Mouse (Mus musculus) adrenal gland (tissue): ENCODE measurements at regions not wholly inside any gene's neighbourhood (a gene's known extent, or its start where the extent isn't known, plus 50 kb on each side); places are given as distances from the start of the nearest gene placed in this dataset.

ENCODE experiments used
- intact Hi-C: fragments of 180-260 bp; cut with DNase I; formaldehyde crosslinking; loops from one replicate; pipeline ENCODE4 v1.15.1; 2025
- microRNA-seq, 2 experiments: library from miRNA; unstranded; fragments of <30 nt; microRNA quantifications; one replicate each; pipeline ENCODE4; 2019

GRCm38 (mm10) chr12:35246226-35247014 lies 199.4 kb downstream of the Snx13 start:
- intact Hi-C loops = no loop called here

- intact Hi-C loops = no loop called here
Observed at GRCm38 (mm10) chr12:35232322-35232673, 185.3 kb downstream of the Snx13 start.

GRCm38 (mm10) chr12:35231414-35232321 lies 184.7 kb downstream of the Snx13 start:
- intact Hi-C loops = no loop called here

- intact Hi-C loops = no loop called here
Observed at GRCm38 (mm10) chr12:35220429-35220828, 173.4 kb downstream of the Snx13 start.

- intact Hi-C loops = no loop called here
Observed at GRCm38 (mm10) chr12:35220002-35220401, 173.0 kb downstream of the Snx13 start.

- intact Hi-C loops = loop anchor here (5.0 kb wide), 1 partner anchor 456 kb away; no protein-coding TSS in a partner anchor
Observed at GRCm38 (mm10) chr12:35216725-35217124, 169.7 kb downstream of the Snx13 start.

GRCm38 (mm10) chr12:35209399-35209798 lies 162.4 kb downstream of the Snx13 start:
- intact Hi-C loops = no loop called here

GRCm38 (mm10) chr12:35207605-35208004 lies 160.6 kb downstream of the Snx13 start:
- intact Hi-C loops = no loop called here

GRCm38 (mm10) chr12:35203398-35203797 lies 156.4 kb downstream of the Snx13 start:
- intact Hi-C loops = no loop called here

GRCm38 (mm10) chr12:35200110-35200509 lies 153.1 kb downstream of the Snx13 start:
- intact Hi-C loops = no loop called here

Small RNA genes lying in the stretch of these regions (microRNA-seq; reads per million reads assigned to microRNA genes)
- 0 reads per million in 2 experiments for gene Gm44396
